Mouse (Mus musculus) B cell, adult 2 months (primary cell): ENCODE results near the gene Prrc2c.

ENCODE experiments used
- DNase-seq, 2 experiments: peaks; one replicate each; pipeline ENCODE4 v3.0.0; 2022

Gene Prrc2c

DNA sequence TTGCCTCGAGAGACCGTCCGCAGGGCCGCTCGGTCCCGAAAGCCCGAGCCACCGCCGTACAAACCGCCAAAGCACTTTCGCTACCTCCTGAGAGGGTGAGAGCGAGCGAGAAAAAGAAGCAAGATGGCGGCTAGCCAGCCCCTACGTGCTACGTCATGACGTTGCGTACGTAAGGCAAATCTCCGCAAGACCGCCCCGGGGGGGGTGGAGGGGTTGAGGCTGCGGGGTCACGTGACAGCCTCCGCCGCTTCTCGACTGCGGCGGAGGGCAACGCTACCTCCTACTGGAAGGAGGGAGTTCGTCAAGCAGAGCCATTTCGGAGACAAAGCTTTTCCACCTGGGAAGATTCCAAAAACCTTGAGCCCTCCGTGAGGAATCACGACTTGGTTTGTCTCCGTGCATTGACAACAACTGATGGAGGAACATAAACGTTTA, at the start of gene Prrc2c:
TSS of gene Prrc2c (minus strand) at position 156 of the 435 bp plus-strand sequence.
- DNase-seq, result peak; percentile 98 to 99

DNA sequence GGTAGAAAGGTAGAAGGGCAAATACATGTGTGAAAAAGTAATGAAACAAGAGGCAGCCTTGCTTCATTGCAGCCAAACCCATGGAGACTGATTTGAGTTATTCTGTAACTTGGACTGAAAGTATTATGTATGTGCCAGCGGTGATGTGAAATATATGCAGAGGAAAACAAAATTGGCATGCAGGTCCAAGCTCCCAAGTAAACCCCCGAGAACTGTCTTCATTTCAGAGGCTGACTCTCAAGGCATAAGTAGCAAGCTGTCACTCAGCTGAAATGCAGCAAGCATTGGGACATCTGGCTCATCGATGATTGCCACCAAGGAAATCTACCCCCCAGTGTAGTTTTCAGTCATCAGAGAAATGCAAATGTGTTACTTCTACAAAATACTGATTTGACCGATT, 44.9 kb upstream of the Prrc2c start:
- DNase-seq, result no peak

DNA sequence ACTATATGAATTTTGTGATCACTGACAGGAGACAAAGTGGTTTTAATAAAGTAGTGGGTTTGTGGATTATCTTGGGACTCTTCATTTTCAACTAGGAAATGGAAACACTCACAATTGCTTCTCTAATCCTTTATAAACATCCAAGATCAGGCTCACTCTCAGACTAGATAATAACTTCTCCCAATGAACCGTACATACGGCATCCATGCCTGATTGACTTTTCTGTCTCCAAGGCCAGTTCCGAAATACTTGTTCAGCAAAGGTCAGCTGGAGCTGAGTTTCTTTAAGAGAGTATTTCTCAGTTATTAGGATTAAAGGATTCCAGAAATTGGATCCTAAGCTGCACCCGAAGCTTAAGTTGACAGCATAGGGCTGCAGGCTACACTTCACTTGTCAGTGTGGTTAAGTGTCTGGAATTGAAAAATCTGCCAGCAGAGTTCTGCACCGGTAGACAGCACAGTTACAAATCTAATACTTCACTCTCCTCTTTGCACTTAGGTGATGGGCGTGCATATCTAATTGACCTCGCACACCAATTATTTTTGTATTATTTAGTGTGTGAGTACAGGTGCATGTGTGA, 43.4 kb upstream of the Prrc2c start:
- DNase-seq, result no peak

DNA sequence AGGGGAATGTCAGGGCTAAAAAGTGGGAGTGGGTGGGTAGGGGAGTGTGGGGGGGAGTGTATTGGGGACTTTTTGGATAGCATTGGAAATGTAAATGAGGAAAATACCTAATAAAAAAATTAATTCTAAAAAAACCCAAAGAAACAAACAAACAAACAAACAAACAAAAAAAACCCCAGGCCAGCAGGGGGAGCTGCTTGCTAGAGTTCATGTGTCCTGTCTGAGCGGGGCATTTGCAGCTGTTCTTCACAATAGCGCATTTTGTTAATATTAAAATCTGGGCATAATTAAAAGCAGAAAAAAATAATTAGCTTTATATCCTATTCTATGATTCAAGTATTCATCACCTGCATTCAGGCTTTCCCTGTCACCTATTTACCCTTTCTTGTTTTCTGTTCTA, 40.7 kb upstream of the Prrc2c start:
- peak in 1 of 2 experiments; percentile 4 for DNase-seq

DNA sequence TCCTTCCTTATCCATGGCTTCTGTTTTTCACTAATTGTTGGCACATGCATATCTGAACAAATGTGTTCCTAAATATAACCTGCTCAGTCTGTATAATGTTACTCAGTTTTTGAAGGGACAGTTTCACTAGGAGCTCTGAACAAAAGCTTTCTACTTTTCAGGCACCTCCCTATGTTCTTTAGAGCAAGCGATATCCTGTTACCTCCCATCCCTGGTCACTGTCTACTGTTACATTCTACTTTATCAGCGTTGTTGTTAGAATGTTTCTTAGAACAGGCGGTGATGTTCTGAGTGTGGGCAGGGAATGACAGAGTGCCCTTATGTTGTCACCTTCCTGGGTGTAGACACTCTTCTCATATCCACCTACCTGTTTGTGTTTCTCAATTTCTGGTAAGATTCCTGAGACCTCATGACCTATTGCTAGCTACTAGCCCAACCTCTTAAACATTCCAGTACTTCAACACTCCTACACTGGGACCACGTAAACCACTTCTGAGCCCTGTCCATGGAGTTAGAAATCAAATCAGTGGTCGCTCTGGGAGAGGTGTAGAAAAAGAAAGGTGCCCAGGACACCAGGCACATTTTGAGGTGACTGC, 37.7 kb upstream of the Prrc2c start:
- no peak for DNase-seq

DNA sequence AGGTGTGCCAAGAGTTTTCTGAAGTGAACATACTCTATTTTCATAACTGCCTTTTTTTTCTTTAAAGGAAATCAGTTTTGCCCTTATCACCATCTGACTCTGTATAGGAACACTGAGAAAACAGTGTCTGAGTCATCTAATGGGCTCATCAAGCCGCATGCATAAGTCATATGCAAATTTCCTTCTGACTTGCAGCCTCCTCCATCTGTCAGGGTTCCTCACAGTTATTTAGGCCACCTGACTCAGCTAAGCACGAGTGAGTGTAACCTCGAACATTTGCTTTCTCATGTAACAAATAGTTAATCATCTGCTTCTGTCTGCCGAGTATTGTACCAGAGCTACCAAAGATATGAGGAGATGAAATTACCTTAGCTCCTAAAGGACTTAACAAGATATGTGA, 33.3 kb upstream of the Prrc2c start:
- no peak for DNase-seq

DNA sequence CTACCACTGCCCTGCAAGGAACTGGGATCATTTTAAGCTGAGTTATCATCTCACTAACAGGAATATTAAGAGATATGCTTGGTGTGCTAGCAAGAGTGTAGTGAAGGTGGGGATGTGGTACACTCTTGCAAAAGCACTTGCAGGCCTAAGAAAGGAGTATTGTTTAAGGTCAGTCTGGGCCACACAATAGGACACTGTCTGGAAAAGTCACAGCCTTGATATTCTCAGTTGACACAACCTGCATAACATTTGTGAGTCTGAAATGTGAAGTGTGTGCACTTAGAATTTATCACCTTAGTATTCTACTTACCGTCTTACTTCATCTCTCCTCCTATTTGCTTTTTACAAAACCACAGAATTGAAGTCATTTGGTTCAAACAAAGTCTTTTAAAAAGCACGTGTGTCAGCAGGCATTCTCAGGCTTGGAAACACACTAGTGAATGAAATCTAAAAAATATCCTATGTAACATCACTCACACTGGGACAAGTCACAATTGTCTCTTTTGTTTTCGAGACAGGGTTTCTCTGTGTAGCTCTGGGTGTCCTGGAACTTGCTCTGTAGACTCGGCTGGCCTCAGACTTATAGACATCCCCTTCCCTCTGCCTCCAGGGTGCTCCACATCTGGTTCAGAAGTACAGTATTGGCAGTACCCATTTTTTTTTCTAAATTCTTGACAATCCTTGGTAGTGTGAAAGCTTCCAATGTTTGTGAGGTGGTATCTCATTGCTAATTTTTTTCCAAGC, 31.4 kb upstream of the Prrc2c start:
- DNase-seq, result no peak

DNA sequence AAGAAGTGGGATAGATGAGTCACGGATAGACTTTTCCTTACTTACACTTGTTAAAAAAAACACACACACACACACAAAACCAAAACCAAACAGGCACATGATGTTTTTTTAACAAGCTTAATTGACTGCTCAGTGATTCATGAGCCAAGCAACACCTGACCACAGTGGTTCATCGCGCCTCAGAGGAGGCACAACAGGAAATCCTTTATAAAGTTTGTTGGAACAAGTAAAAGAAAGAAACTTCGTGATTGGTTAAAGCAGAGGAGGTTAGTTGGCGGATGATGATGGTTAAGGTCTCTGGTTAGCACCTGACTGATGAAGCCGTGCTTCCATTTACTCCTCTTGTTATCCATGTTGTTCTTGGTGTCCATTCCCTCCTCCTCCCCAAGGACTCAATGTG, 11.7 kb upstream of the Prrc2c start:
- no peak for DNase-seq

DNA sequence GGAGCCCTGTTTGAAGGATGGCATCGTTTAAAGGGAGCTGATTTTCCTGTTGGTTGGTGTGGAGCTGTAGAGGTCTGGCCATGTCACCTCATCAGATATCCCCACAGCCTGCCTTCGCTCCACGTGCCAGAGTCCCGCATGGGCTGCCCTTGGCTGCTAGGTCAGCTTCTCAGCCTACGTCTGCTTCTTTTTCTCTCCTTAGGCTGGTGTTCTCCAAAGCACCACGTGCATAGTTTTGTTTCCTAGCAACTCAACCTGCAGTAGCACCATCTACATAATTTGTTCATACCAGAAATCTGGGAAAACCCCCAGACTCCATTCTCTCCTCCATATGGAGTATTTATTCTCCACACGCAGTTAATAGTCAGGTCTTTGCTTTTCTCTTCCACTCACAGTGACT, 9.3 kb upstream of the Prrc2c start:
- DNase-seq, result no peak

DNA sequence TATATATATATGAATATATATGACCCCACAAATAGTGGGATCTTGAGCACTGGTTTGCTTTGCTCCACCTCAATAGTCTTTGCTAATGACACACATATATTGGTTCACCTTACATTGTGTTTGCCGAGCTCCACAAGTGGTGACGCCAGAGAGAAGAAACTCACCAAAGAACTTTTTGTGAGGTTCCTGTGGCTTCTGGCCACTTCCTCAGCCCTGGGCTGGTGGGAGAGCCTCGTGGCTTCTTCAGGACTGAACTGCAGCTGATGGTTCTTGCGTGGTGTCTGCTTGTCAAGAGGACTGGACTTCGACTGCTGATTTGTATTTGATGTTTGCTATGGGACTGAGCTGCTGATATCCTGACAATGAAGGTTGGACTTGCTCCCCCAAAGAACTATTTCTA, 8.4 kb upstream of the Prrc2c start:
- DNase-seq, result no peak

DNA sequence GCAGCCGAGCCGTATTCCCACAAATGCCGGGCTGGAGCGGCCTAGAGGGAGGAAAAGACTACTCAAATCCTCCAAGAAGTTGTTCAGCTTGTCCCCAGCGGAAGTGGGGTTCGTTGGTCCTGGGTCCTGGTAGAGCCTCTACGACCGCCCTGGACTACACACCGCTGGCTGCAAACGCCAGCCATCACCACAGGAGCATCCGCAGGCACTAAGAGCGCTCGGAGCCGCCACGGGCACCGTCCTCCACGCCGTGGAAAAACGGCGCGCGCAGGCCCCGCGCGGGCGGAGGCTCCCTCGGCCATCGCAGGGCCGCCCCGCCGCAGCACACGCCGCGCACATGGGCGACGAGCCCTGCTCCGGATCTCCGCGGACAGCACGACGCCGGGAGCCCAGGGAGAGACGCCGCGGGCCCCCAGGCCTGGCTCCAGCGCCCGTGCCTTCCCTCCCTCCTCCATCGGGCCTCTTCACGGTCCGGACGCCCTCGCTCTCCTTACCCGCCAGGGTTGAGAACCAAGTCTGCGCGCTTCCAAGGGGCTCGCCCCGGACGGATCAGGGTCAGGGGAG, 443 bp downstream of the Prrc2c start:
- DNase-seq, result peak in 1 of 2 experiments; percentile 62

DNA sequence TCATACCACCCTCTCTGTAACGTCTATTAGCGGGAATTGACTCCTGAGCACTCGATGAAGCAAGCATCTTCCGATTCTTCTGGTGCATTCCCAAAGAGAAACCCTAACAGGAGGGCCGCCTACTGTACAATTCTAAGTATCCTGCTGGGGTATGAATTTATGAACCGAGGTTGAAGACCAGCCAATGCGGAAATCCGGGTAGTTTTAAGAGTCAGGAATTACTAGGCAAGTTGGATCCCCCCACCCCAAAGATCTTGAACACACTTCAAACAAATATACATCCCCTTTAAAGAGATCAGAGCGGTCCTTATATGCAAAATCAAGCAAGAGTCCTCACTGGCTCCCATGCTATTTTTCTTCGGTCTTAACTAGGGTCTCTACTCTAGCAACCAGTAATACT, 950 bp downstream of the Prrc2c start:
- DNase-seq, result no peak

DNA sequence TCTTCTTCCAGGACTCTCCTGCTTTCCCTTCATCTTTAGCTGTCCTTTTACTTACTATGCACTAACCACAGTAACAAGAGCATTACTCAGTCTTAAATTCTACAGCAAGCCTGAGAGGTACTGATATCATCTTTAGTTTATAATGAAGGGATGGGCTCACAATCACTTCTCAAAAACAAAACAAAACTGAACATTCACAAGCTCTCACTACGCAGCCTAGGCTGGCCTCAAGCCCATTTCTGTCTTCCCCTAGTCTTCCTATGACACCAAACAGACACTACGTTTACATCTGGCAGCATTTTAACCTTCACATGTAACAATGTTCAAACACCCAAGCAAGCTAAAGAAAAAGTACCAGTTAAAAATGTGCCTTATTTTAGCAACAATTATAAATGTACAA, 1.9 kb downstream of the Prrc2c start:
- DNase-seq, result no peak

DNA sequence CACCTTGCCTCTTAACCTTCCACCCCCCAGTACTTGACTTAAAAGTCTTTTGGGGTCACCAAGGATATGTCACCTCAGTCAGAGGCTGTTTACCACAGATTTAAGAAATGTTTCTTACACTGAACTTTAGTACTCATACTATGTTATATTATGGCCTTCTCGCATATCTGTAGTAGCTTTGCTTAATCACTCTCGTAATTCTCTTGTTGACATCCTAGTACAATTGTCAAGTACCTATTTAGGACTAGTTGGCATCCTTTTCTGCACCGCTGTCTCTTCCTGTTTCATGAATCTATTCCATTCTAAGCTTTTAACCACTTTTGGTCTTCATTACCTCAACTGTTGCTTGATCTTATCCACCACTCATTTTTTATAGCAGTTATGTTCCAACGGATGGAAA, 5.3 kb downstream of the Prrc2c start:
- no peak for DNase-seq

DNA sequence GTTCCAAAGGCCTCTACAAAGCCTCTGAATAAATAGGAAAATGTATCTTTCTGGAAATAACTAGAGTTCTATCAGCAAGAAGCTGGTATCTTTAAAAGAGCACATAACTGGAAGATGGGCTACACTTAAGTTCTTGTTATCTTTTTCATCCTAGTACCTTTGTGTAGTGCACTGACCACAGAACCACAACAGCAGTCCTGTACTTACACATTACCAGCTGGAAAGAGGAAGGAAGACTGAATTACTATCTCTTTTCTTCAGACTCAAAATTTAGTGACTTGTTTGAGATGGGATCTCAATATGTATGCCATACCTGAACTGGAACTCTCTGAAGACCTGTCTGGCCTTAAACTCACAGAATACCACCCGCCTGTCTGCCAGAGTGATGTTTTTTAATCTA, 6.1 kb downstream of the Prrc2c start:
- no peak for DNase-seq

DNA sequence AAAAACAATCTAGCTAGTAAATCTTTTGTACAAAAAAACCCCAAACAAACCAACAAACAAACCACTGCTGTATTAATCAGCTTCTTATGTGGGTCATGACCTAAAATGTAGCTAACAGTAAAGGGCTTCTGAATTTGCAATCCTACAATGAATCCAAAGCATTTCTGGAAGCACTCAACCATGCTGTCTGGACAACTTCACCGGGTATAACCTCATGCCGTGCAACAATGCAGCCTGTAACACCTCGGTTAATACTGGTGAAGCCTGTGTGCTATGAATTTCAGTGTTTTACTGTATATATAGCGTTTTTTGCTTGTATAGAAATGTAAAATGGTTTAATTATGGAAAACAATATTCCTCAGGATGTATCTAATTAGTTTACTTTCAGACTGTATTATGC, 8.3 kb downstream of the Prrc2c start:
- DNase-seq, result no peak

DNA sequence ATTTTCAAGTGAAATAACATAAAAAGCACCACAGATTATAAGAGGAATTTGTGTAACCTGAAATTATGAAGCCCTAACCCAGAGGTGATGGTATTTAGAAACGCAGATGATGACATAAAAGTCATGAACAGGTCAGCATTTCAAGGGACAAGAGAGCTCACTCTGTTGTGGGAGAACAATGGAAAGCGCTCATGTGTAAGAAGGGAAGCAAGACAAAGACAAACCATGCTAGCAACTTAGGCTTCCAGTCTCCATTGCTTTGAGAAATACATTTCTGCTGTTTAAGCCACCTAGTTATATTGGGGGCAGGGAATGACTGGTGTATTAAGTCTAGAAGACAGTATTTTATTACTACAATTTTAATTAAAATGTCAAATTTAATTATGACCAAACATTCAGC, 10.9 kb downstream of the Prrc2c start:
- no peak for DNase-seq

DNA sequence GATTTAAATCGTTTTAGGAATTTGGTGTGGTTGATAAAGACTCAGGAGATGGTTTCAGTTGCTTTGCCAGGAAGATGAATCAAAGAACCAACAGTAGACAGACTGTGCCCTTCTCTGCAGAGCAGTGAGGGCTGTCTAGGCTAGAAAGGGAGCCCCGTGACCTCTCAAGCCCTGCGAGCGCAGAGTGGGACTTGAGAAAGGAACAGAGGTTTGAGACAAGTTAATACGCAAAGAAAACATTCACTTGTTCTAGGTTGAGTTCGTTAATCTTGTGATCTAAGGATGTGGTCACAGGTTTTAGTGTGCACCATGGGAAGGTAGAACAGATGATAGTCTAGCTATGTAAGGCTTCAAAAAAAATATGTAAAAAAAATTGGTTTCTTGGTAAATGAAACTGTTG, 12.4 kb downstream of the Prrc2c start:
- DNase-seq, result no peak

DNA sequence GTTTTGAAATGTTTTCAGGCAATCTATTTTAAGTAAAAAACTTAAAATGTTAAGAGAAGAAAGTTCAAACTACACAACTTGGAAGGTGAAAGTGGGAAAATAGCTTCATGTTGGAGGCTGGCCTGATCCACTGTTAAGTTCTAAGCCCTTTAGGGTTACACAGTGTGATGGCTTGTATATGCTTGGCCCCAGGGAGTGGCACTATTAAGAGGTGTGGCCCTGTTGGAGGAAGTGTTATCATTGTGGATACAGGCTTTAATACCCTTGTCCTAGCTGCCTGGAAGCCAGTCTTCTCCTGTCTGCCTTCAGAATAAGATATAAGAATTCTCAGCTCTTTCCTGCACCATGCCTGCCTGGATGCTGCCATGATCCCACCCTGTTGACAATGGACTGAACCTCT, 16.7 kb downstream of the Prrc2c start:
- no peak for DNase-seq

DNA sequence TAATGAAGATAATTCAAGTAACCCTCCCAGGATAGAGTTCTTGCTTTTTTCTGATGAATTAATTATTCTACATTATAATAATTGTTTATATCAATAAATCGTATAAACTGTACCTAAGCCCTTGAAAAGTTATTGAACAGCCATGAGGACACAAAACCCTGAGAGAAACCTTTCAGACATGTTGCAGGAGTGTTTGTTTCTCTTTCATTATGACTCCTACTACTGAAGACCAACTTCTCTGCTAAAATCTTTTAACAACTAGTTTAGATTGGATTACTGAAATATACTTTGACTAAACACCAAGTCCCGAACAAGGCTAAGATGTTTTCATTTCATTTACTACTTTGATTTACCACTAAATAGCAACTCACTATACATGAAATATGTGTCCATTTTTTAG, 19.7 kb downstream of the Prrc2c start:
- DNase-seq, result no peak

DNA sequence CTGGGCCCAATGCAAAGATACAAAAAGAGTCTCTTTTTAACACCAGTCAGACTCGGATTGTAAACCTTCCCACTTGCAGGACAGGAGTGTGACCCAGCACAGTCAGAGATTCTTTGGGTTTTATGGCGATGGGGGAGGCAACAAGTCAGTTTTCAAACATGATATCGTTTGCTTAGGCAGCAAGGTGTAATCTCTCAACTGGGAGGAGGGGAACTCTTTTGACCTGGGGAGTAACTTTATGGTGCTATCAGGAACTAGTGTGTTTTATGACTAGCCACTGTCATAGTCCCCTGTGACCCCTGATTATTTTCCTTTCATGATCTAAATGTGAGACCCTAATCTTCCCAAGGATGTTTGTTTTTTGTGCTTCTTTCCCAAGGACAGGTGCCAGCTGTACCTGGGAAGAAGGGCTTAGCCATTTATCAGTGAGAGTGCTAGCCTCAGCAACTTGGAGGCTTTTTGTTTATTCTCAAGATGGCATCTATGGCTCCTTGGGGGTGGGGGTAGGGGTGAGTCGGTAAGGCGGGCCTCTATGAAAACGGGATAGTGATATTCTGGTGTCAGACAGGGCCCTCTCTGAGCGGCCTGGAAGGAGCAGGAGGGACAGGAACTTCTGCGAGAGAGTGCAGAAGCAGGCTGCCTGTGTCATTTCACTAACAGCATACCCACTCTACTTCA, 39.8 kb downstream of the Prrc2c start:
- DNase-seq, result no peak

DNA sequence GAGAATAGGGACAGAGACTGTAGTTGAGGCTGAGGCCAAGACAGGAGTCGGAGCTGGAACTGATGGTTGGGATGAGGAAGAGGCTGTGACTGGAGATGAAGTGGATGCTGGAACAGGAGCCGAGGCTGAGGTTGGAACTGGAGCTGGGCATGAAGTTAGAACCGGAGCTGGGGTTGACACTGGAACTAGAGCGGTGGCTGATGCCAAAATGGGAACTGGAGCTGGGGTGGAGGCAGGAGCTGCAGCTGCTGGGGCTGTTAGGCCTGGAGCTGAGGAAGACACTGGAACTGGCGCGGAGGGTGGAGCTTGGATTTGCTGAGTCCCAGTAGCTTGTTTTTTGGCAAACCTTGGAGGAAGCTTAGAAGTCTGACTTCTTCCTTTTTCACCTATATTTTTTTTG, 42.5 kb downstream of the Prrc2c start:
- DNase-seq, result no peak

DNA sequence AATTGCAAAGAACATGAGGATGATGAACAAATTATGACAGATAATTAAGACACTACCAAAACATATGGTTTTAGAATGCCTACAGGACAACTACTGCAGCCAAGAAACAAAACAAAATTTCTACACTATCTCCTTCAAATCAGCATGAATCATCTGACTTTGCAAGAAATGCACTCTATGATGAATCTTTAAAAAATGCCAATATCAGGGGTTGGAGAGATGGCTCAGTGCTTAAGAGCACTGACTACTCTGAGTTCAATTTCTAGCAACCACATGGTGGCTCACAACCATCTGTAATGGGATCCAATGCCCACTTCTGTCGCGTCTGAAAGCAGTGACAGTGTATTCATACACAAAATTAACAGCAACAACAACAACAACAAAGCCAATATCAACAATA, 46.6 kb downstream of the Prrc2c start:
- no peak for DNase-seq
